Mouse (Mus musculus) embryonic facial prominence, embryonic 14.5 days (tissue): ENCODE data around the gene Ercc8. TPM values are rescaled to one million over a fixed set of nuclear protein-coding genes. Genes with fewer than 3 reads are reported as not detected.

Experiments used
- ATAC-seq: fragments of 200-750 bp; cut with Nextera tagmentation; 2 replicates; pipeline ENCODE4 v1.8.0; 2017; ENCODE audit warnings: low read depth, moderate number of reproducible peaks, moderate TSS enrichment
- DNase-seq: peaks from one replicate; pipeline ENCODE4 v3.0.0-alpha.2; 2015; ENCODE audit warnings: low spot score
- H3K27ac ChIP-seq: fragments of 300-500 bp; sonication (generic); replicated peaks from 2 replicates; pipeline ENCODE4 v1.5.1; 2014; ENCODE audit warnings: low read depth, mild to moderate bottlenecking, low read length, moderate library complexity
- H3K27me3 ChIP-seq: fragments of 300-500 bp; sonication (generic); replicated peaks from 2 replicates; pipeline ENCODE4 v1.6.1; 2014; ENCODE audit warnings: low read length; ENCODE audit not compliant: control insufficient read depth, insufficient read depth
- H3K36me3 ChIP-seq: fragments of 300-500 bp; sonication (generic); 2 replicates; pipeline ENCODE4 v1.6.1; 2014; ENCODE audit warnings: low read length, mixed read lengths; ENCODE audit not compliant: control insufficient read depth, insufficient read depth
- H3K4me1 ChIP-seq: fragments of 300-500 bp; sonication (generic); 2 replicates; pipeline ENCODE4 v1.6.1; 2014; ENCODE audit warnings: antibody characterized with exemption, low read length; ENCODE audit not compliant: control insufficient read depth, insufficient read depth
- H3K4me2 ChIP-seq: fragments of 300-500 bp; sonication (generic); 2 replicates; pipeline ENCODE4 v1.6.1; 2014; ENCODE audit warnings: low read depth, mild to moderate bottlenecking, low read length, moderate library complexity, mixed read lengths
- H3K4me3 ChIP-seq: fragments of 300-500 bp; sonication (generic); 2 replicates; pipeline ENCODE4 v1.5.1; 2014; ENCODE audit warnings: low read depth, mild to moderate bottlenecking, low read length
- H3K9ac ChIP-seq: fragments of 300-500 bp; sonication (generic); 2 replicates; pipeline ENCODE4 v1.6.1; 2014; ENCODE audit warnings: low read depth, mild to moderate bottlenecking, low read length, moderate library complexity, mixed read lengths
- H3K9me3 ChIP-seq: fragments of 300-500 bp; sonication (generic); 2 replicates; pipeline ENCODE4 v1.6.1; 2016; ENCODE audit warnings: low read length; ENCODE audit not compliant: control insufficient read depth
- WGBS: fragments of 180-500 bp; shearing (Covaris S2); extraction: QIAGEN DNeasy Blood & Tissue Kit; methylation state at CpG from one replicate; pipeline ENCODE4 v1.1.7; 2014; 5-methylcytosine and 5-hydroxymethylcytosine counted together
- polyA plus RNA-seq: library from polyadenylated mRNA; unstranded; fragments of >200 nt; fragmentation: Nextera tagmentation; extraction: Ambion mirVana; gene quantifications from 2 replicates; pipeline ENCODE4 v1.2.1, GENCODE M21; 2014

The Ercc8 gene
- polyA plus RNA-seq = 16.1 and 17.0 TPM in 2 replicates

- Histone ChIP-seq H3K27ac (no peak within 1 kb of the TSS; the same call in 1 of the 2 replicates), H3K9me3 (no peaks in the 10 kb centered on the region)
- WGBS = under 1% methylated on average over 47 of the region's 47 CpGs
Measured at GRCm38 (mm10) chr13:108158465-108159240, at the start of gene Ercc8, which contains the start of gene Ndufaf2. Gene Ercc8, plus strand, starts transcription at chr13:108158731. Gene Ndufaf2, minus strand, starts transcription at chr13:108158623.

GRCm38 (mm10) chr13:108110929-108111328, 47.6 kb upstream of the Ercc8 start:
- 90% methylated on average over 6 of the region's 6 CpGs for WGBS
- no peak for DNase-seq
- H3K36me3 ChIP-seq = no peaks in the 10 kb centered on the region

More at GRCm38 (mm10) chr13:108158465-108159240, at the start of gene Ercc8, which contains the start of gene Ndufaf2:
- ATAC-seq (peak; percentile 99), DNase-seq (peak; percentile 96)
- Histone ChIP-seq H3K36me3 (peaks cover 5% of the 10 kb centered on the region; the same call in 1 of the 2 replicates), H3K4me1 (peaks cover 5% of the 10 kb centered on the region), H3K4me2 (peak within 1 kb of the TSS; percentile 90), H3K4me3 (peak within 1 kb of the TSS; percentile 71), H3K27me3 (no peaks in the 10 kb centered on the region), H3K9ac (peak within 1 kb of the TSS; percentile 77)

GRCm38 (mm10) chr13:108113536-108113935, 45.0 kb upstream of the Ercc8 start:
- Histone ChIP-seq H3K4me3 (no peak overlapping the region), H3K4me1 (no peaks in the 10 kb centered on the region), H3K4me2 (no peak overlapping the region), H3K27ac (no peak overlapping the region), H3K36me3 (no peaks in the 10 kb centered on the region), H3K9me3 (no peaks in the 10 kb centered on the region), H3K9ac (no peak overlapping the region), H3K27me3 (no peaks in the 10 kb centered on the region)
- no peak for ATAC-seq
- WGBS = 90% methylated on average over 5 of the region's 5 CpGs
- DNase-seq = no peak

More at GRCm38 (mm10) chr13:108110929-108111328, 47.6 kb upstream of the Ercc8 start:
- Histone ChIP-seq H3K4me2 (no peak overlapping the region), H3K9ac (no peak overlapping the region), H3K9me3 (no peaks in the 10 kb centered on the region), H3K27ac (no peak overlapping the region), H3K27me3 (no peaks in the 10 kb centered on the region), H3K4me1 (no peaks in the 10 kb centered on the region), H3K4me3 (no peak overlapping the region)
- ATAC-seq = no peak

GRCm38 (mm10) chr13:108114257-108114656, 44.3 kb upstream of the Ercc8 start:
- Histone ChIP-seq H3K4me1 (no peaks in the 10 kb centered on the region), H3K27me3 (no peaks in the 10 kb centered on the region), H3K27ac (no peak overlapping the region), H3K4me2 (no peak overlapping the region), H3K36me3 (no peaks in the 10 kb centered on the region), H3K4me3 (no peak overlapping the region), H3K9ac (no peak overlapping the region), H3K9me3 (no peaks in the 10 kb centered on the region)
- WGBS = 67% methylated on average over 3 of the region's 3 CpGs
- ATAC-seq (no peak), DNase-seq (no peak)

GRCm38 (mm10) chr13:108117654-108118053, 40.9 kb upstream of the Ercc8 start:
- ATAC-seq = no peak

GRCm38 (mm10) chr13:108118188-108118587, 40.3 kb upstream of the Ercc8 start:
- Histone ChIP-seq H3K4me3 (no peak overlapping the region), H3K4me1 (no peaks in the 10 kb centered on the region), H3K9me3 (no peaks in the 10 kb centered on the region), H3K27me3 (no peaks in the 10 kb centered on the region), H3K27ac (no peak overlapping the region), H3K4me2 (no peak overlapping the region), H3K9ac (no peak overlapping the region), H3K36me3 (no peaks in the 10 kb centered on the region)
- 70% methylated on average over 1 of the region's 1 CpGs for WGBS
- ATAC-seq (no peak), DNase-seq (no peak)

More at GRCm38 (mm10) chr13:108117654-108118053, 40.9 kb upstream of the Ercc8 start:
- no peak for DNase-seq
- H3K27ac ChIP-seq = no peak overlapping the region
- H3K4me3 ChIP-seq = no peak overlapping the region
- H3K9me3 ChIP-seq = no peaks in the 10 kb centered on the region
- H3K36me3 ChIP-seq = no peaks in the 10 kb centered on the region
- H3K4me1 ChIP-seq = no peaks in the 10 kb centered on the region
- H3K4me2 ChIP-seq = no peak overlapping the region
- no peaks in the 10 kb centered on the region for H3K27me3 ChIP-seq
- H3K9ac ChIP-seq = no peak overlapping the region

GRCm38 (mm10) chr13:108119411-108120310, 38.9 kb upstream of the Ercc8 start:
- no peak for DNase-seq
- Histone ChIP-seq H3K36me3 (no peaks in the 10 kb centered on the region), H3K4me2 (no peak overlapping the region), H3K9ac (no peak overlapping the region), H3K4me1 (no peaks in the 10 kb centered on the region), H3K27me3 (no peaks in the 10 kb centered on the region), H3K27ac (no peak overlapping the region), H3K4me3 (no peak overlapping the region), H3K9me3 (no peaks in the 10 kb centered on the region)
- no peak for ATAC-seq
- 85% methylated on average over 9 of the region's 9 CpGs for WGBS

GRCm38 (mm10) chr13:108123109-108123723, 35.3 kb upstream of the Ercc8 start:
- H3K4me1 ChIP-seq = no peaks in the 10 kb centered on the region
- ATAC-seq (no peak), DNase-seq (peak; percentile 14)
- no peaks in the 10 kb centered on the region for H3K27me3 ChIP-seq
- H3K4me2 ChIP-seq = peak overlapping the region; percentile 28
- H3K9me3 ChIP-seq = no peaks in the 10 kb centered on the region
- no peak overlapping the region for H3K27ac ChIP-seq
- WGBS = 34% methylated on average over 15 of the region's 15 CpGs
- no peaks in the 10 kb centered on the region for H3K36me3 ChIP-seq
- H3K4me3 ChIP-seq = no peak overlapping the region
- no peak overlapping the region for H3K9ac ChIP-seq
